Mouse (Mus musculus) lung, postnatal 10 days (tissue): ENCODE measurements around the gene Rab5b.
"Not testable (repeated sequence)": the region's sequence is repeated elsewhere in the genome, so short reads cannot be mapped to it uniquely, and the experiment has no call there.

Source experiments
- DNase-seq: peaks from one replicate; pipeline ENCODE4 v3.0.0; 2021

The Rab5b gene

GRCm38 (mm10) chr10:128695992-128696807 lies at the start of gene Rab5b:
Rab5b (minus strand) TSS chr10:128696264.
- DNase-seq: peak; percentile 99

GRCm38 (mm10) chr10:128744680-128745601 lies 48.9 kb upstream of the Rab5b start, which contains the start of gene Dgka:
Dgka (minus strand) TSS chr10:128744855.
- peak; percentile 53 for DNase-seq

GRCm38 (mm10) chr10:128744211-128744610 lies 48.1 kb upstream of the Rab5b start:
- no peak for DNase-seq

GRCm38 (mm10) chr10:128743791-128744191 lies 47.7 kb upstream of the Rab5b start:
- peak; percentile 78 for DNase-seq

GRCm38 (mm10) chr10:128743235-128743634 lies 47.2 kb upstream of the Rab5b start:
- peak; percentile 9 for DNase-seq

- DNase-seq: no peak
Measured at GRCm38 (mm10) chr10:128742616-128743015, 46.6 kb upstream of the Rab5b start.

GRCm38 (mm10) chr10:128740296-128740695 lies 44.2 kb upstream of the Rab5b start:
- no peak for DNase-seq

- DNase-seq: peak; percentile 27
Measured at GRCm38 (mm10) chr10:128737435-128737834, 41.4 kb upstream of the Rab5b start.

- DNase-seq: no peak
Measured at GRCm38 (mm10) chr10:128731992-128732391, 35.9 kb upstream of the Rab5b start.

GRCm38 (mm10) chr10:128731002-128731433 lies 35.0 kb upstream of the Rab5b start:
- DNase-seq: peak; percentile 89

GRCm38 (mm10) chr10:128728059-128728458 lies 32.0 kb upstream of the Rab5b start:
- DNase-seq: no peak

- not testable (repeated sequence) for DNase-seq
Measured at GRCm38 (mm10) chr10:128725466-128725865, 29.4 kb upstream of the Rab5b start.

GRCm38 (mm10) chr10:128715559-128716537 lies 19.8 kb upstream of the Rab5b start:
- peak; percentile 27 for DNase-seq

GRCm38 (mm10) chr10:128711318-128711717 lies 15.3 kb upstream of the Rab5b start:
- not testable (repeated sequence) for DNase-seq

- peak; percentile 27 for DNase-seq
Measured at GRCm38 (mm10) chr10:128705317-128705693, 9.2 kb upstream of the Rab5b start.

- DNase-seq: peak; percentile 95
Measured at GRCm38 (mm10) chr10:128704491-128705316, 8.6 kb upstream of the Rab5b start, which contains the start of gene Cdk2. Cdk2 (minus strand) TSS chr10:128705031.

GRCm38 (mm10) chr10:128703895-128704294 lies 7.8 kb upstream of the Rab5b start, which contains the start of gene Pmel:
Pmel (plus strand) TSS chr10:128704195.
- DNase-seq: no peak

- DNase-seq: no peak
Measured at GRCm38 (mm10) chr10:128702328-128703007, 6.4 kb upstream of the Rab5b start.

GRCm38 (mm10) chr10:128700712-128701111 lies 4.6 kb upstream of the Rab5b start:
- DNase-seq: no peak

GRCm38 (mm10) chr10:128699611-128700010 lies 3.5 kb upstream of the Rab5b start:
- DNase-seq: no peak
